Mouse (Mus musculus) MEL-GATA-1-ER (cell line): ENCODE results near the gene Erc1.
"Not testable (repeated sequence)": the region's sequence is repeated elsewhere in the genome, so short reads cannot be mapped to it uniquely, and the experiment has no call there.

Experiments
- DNase-seq: peaks from one replicate; pipeline ENCODE4 v3.0.0-alpha.2; 2012; ENCODE audit warnings: low read depth; ENCODE audit errors: extremely low read depth

Gene Erc1

GRCm38 (mm10) chr6:119712486-119712885 lies 135.5 kb downstream of the Erc1 start:
- no peak for DNase-seq

- no peak for DNase-seq
Measured at GRCm38 (mm10) chr6:119711649-119712305, 136.2 kb downstream of the Erc1 start.

- DNase-seq: peak; percentile 12
Measured at GRCm38 (mm10) chr6:119709552-119709951, 138.4 kb downstream of the Erc1 start.

- no peak for DNase-seq
Measured at GRCm38 (mm10) chr6:119707911-119708310, 140.1 kb downstream of the Erc1 start.

GRCm38 (mm10) chr6:119704899-119705298 lies 143.1 kb downstream of the Erc1 start:
- DNase-seq: no peak

- no peak for DNase-seq
Measured at GRCm38 (mm10) chr6:119692754-119693153, 155.2 kb downstream of the Erc1 start.

- DNase-seq: no peak
Measured at GRCm38 (mm10) chr6:119686470-119686869, 161.5 kb downstream of the Erc1 start.

GRCm38 (mm10) chr6:119680746-119681145 lies 167.2 kb downstream of the Erc1 start:
- DNase-seq: no peak

GRCm38 (mm10) chr6:119674811-119675209 lies 173.2 kb downstream of the Erc1 start:
- DNase-seq: no peak

GRCm38 (mm10) chr6:119674201-119674810 lies 173.7 kb downstream of the Erc1 start:
- DNase-seq: no peak

GRCm38 (mm10) chr6:119669746-119670145 lies 178.2 kb downstream of the Erc1 start:
- DNase-seq: no peak

GRCm38 (mm10) chr6:119662936-119663335 lies 185.0 kb downstream of the Erc1 start:
- no peak for DNase-seq

GRCm38 (mm10) chr6:119661081-119661493 lies 186.9 kb downstream of the Erc1 start:
- DNase-seq: no peak

GRCm38 (mm10) chr6:119658441-119658840 lies 189.5 kb downstream of the Erc1 start:
- no peak for DNase-seq

- DNase-seq: no peak
Measured at GRCm38 (mm10) chr6:119657418-119658178, 190.4 kb downstream of the Erc1 start.

GRCm38 (mm10) chr6:119654777-119655176 lies 193.2 kb downstream of the Erc1 start:
- not testable (repeated sequence) for DNase-seq

- no peak for DNase-seq
Measured at GRCm38 (mm10) chr6:119643880-119644460, 204.0 kb downstream of the Erc1 start.

GRCm38 (mm10) chr6:119643178-119643728 lies 204.7 kb downstream of the Erc1 start:
- no peak for DNase-seq

- peak; percentile 23 for DNase-seq
Measured at GRCm38 (mm10) chr6:119642718-119643117, 205.2 kb downstream of the Erc1 start.

GRCm38 (mm10) chr6:119635629-119636028 lies 212.3 kb downstream of the Erc1 start:
- no peak for DNase-seq

- DNase-seq: no peak
Measured at GRCm38 (mm10) chr6:119630622-119631021, 217.3 kb downstream of the Erc1 start.

GRCm38 (mm10) chr6:119601379-119601778 lies 246.6 kb downstream of the Erc1 start:
- DNase-seq: no peak
